Mouse (Mus musculus) ZHBTc4 (cell line): Measurements from ENCODE around the gene Tcf7.

ENCODE experiments used
- DNase-seq: peaks from one replicate; pipeline ENCODE4 v3.0.0-alpha.2; 2011; ENCODE audit warnings: low read depth, low spot score

Tcf7 gene

DNA sequence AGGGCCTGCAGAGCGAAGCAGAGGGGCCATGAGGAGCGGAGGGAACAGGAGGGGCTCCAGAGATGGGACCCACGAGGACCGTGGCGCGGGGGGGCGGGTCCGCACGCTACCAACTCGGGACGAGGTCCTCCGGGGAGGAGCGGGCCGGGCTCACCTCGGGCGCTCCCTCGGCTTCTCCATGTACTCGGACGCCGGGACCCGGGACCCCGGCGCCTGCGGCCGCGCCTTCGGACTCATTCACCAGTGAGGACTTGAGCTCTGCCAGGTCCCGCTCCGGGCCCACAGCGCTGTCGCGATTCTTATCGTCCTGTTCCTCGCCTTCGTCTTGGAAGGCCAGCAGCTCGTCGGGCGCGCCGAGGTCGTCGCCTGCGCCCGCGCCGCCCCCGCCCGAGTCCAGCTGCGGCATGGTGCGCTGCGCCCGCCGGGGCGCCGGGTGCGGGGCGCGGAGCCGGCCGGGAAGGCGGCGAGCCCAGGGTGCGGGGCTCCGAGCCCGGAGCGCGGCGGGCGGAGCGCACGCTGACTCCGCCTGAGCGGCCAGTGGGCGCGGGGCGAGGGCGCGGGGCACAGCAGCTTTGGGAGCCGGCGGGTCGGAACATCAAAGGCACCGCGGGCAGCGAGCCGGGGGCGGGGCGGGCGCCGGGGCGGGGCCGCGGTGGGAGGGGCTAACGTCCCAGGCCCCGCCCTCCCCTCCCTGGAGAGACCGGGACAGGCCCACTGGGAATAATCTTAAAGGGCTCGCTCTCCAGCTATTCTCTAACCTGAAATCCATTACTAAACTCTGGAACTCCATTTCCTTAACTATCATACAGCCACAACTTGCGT, at the start of gene Tcf7:
Gene Tcf7, minus strand, starts transcription at position 241 of the 822 bp plus-strand sequence.
- DNase-seq: peak; percentile 82

DNA sequence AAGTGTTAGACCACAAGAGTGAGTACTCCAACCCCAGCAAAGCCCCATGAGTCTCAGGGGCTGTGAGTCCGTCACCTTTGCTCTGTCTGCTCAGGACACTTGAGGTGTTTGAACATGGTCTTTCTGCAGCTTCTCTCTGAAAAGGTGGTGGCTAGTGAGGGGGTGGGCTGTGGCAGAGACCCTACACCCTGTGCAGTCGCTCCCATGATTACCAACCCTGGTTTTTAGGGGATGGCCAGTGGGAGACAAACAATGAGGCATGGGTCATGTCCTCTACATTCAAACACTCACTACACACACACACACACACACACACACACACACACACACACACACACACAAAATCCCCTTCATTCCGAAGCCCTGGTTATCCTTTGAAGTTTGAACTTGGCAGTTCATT, 44.5 kb upstream of the Tcf7 start:
- no peak for DNase-seq

- peak; percentile 37 for DNase-seq
Observed at GRCm38 (mm10) chr11:52324442-52325367, 41.9 kb upstream of the Tcf7 start.

GRCm38 (mm10) chr11:52321540-52321939, 38.7 kb upstream of the Tcf7 start:
- DNase-seq: no peak

DNA sequence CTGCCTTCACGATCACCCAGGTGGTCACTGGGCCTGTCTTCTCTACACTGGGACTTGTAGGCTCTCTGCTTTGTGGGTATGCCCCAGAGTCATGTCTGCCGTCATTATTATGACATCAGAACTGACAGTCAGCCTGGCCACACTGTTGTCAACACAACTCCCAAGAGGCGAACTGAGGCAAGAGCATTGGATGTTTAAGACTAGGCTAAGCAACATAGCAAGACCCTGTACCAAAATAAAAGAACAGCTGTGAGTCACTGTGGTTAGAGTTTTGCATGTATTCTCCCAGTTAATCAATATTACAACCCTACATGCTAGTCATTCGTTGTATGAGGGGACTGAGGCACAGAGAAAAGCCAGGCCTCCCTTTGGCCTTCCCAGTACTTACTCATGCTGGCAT, 37.7 kb upstream of the Tcf7 start:
- no peak for DNase-seq

DNA sequence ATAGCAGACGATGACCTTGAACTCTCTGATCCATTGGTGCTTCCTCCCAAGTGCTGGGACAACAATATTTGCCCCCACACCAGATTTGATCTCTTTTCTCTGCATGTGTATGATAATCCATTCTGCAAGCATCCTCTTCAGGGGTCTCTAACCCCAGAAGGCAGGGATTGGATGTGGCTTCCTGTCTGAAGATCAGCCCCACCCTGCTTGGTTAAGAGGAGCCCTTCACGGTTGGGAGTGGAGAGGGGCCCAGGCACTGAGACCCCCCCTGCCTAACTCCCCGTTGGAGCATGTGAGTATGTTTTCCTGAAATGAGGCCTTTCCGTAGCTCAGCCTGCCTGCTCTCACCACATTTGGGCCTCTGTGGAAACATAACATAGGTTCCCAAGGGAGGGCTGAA, 36.9 kb upstream of the Tcf7 start:
- DNase-seq: no peak

- no peak for DNase-seq
Observed at GRCm38 (mm10) chr11:52318445-52318844, 35.6 kb upstream of the Tcf7 start.

- DNase-seq: peak; percentile 75
Observed at GRCm38 (mm10) chr11:52314102-52314793, 31.4 kb upstream of the Tcf7 start.

- no peak for DNase-seq
Observed at GRCm38 (mm10) chr11:52310709-52311108, 27.9 kb upstream of the Tcf7 start.

DNA sequence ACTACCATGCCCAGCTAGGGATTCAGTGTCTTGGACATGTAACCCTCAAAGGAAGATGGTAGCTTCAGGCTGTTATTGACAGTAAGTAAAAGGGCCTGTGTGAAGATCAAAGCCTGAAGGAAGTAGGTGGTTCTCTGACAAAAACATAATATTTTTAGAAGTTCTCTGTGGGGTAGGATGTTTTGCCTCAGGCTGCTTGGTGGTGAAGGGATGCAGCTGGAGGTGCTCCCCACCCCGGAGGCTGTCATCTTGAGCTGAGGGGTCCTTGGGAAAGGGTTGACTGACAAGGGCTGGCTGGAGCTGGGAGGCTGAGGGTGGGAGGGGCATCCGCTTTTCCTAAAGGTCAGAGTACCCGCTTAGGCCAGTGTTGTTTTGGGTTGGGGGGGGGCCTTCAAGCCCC, 26.7 kb upstream of the Tcf7 start:
- DNase-seq: no peak

- no peak for DNase-seq
Observed at GRCm38 (mm10) chr11:52306431-52306830, 23.6 kb upstream of the Tcf7 start.

DNA sequence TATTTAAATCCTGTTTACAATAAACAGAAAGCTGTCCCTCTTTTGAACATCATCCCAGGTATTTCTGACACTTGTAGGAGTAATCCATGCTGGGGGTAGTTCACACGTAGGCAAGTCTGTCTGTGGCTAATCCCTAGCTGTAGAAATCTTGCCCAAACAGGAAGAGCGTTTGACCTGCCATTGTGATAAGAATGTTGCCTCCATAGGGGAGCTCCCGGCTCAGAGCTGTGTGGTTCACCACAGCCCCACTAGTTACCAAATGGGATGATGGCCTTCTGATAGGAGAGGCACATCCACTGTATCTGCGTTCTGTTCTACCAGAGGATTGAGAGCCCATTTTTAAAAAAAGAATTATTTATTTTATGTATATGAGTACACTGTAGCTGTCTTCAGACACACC, 22.5 kb upstream of the Tcf7 start:
- no peak for DNase-seq

- DNase-seq: no peak
Observed at GRCm38 (mm10) chr11:52302668-52303067, 19.9 kb upstream of the Tcf7 start.

GRCm38 (mm10) chr11:52299687-52300086, 16.9 kb upstream of the Tcf7 start:
- no peak for DNase-seq

DNA sequence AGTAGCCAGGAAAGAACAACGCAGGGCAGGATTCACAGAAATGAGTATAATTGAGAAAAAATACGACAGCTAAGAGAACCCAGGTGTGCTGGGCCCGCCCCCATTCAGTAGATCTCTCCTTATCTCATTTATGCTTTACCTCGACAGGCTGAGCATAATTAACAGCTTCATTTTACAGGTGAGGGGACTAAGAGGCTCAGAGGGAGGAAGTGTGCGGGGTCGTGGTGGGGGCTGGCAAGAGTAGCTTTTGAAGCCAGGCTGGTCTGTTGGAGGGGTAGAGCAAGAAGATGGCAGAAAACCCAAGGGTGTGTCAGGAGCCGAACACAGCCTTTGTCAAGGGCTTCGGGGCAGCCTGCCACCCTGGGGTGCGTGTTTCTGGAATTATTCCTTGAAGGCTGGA, 16.1 kb upstream of the Tcf7 start:
- DNase-seq: no peak

GRCm38 (mm10) chr11:52297352-52297751, 14.5 kb upstream of the Tcf7 start:
- DNase-seq: peak; percentile 78

GRCm38 (mm10) chr11:52294103-52294502, 11.3 kb upstream of the Tcf7 start:
- DNase-seq: no peak

GRCm38 (mm10) chr11:52292894-52293293, 10.1 kb upstream of the Tcf7 start:
- no peak for DNase-seq

DNA sequence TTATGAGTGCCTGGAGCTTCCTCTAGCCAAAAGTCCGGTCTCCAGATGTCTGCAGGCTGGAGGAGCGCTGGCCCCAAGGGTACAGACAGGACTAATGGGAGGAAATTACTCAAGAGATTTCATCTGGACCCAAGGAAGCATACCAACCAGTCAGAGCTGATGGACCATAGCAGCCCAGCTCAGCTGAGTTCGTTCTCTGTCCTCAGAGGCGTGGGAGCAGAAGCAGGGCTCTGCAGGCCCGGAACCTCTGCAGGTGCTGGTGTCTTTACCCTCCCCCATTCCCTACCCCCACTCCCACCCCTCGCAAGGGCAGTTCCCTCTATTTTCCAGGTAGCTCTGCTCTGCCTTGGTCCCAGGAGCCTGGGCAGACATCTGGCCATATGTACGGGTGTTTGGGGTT, 9.5 kb upstream of the Tcf7 start:
- DNase-seq: no peak

DNA sequence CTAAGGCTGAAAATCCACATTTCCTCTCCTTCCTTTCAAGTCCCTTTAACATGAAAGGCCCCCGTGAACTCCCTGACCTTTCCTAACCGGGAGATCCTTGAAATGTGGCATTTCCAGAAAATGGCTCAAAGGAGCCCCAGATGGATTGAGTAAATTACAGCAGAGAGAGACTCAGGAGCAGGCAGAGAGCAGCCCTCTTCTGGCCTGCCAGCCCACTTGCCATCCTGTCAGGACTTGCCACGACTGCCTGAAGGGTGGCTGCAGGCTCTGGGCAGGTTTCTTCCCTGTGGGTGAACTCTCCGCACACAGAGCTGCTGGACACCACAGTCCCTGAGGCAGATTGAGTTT, 4.1 kb upstream of the Tcf7 start:
- no peak for DNase-seq

DNA sequence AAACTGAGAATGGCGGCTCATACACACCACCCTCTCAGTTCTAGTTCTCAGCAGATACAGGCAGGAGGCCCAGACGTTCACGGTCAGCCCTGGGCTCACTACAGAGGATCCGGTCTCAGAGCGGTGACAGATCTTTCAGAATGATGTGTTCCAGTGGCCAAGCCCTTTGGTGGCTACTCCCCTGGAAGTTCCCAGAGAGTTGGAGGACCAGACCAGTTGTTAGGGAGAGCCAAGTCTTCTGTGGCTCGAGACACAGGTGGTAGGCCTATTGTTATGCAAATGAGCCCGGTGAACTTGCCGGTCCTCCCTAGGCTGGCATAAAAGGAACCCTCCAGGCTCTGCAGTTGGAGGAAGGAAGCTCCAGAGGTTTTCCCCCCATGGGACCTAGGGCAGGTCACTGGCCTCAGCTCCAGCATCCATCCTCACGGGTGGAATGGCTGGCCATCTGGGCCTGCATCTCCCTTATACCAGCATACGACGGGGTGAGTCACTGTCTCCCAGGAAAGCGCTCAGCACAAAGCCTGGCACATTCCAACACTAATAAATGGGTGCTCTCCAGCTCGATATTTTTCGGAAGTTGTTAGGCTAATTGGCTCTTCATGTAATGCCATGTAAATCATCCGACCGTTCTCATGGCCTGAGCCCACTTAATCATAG, 3.6 kb upstream of the Tcf7 start:
- peak; percentile 92 for DNase-seq
